ENCODE assay signal across 8 mouse cellular contexts in genomic region chr8:108712001-108712411, GRCm38 (mm10).
DNase-seq lines count a peak whose midpoint lies in the region; ATAC-seq and TF ChIP-seq lines count a peak whose summit lies in the region.

No protein-coding gene starts in this region.

- H3K27ac ChIP-seq in heart, embryonic 14.5 days (replicated peaks in 1 of 2; ENCODE audit: control insufficient read depth in 1 of 2, insufficient read depth in 1 of 2, low read depth in 2 of 2, low read length in 2 of 2): peak overlapping the region; percentile 84 to 93
- peak overlapping the region; percentile 97 for H3K27ac ChIP-seq in limb, embryonic 14.5 days (replicated peaks; ENCODE audit: low read depth, low read length)
- peak overlapping the region; percentile 88 for H3K27ac ChIP-seq in stomach, embryonic 16.5 days (ENCODE audit: low read length)

- H3K4me2 ChIP-seq in heart, embryonic 14.5 days (ENCODE audit: low read length): peak overlapping the region; percentile 72
- peak overlapping the region; percentile 92 for H3K4me2 ChIP-seq in limb, embryonic 14.5 days (replicated peaks; ENCODE audit: low read depth, low read length, severe bottlenecking)
- peak overlapping the region; percentile 84 for H3K4me2 ChIP-seq in stomach, embryonic 16.5 days (ENCODE audit: low read depth, low read length)

- 18% methylated on average over 14 of the region's 14 CpGs for WGBS in heart, embryonic 14.5 days
- WGBS in limb, embryonic 14.5 days: 20% methylated on average over 14 of the region's 14 CpGs
- WGBS in stomach, embryonic 16.5 days: 13% methylated on average over 14 of the region's 14 CpGs

- peaks cover 45 to 84% of the 10 kb centered on the region in 2 experiments for H3K4me1 ChIP-seq in heart, embryonic 14.5 days (ENCODE audit: control insufficient read depth in 2 of 2, insufficient read depth in 2 of 2, low read length in 2 of 2)
- peaks cover 77% of the 10 kb centered on the region for H3K4me1 ChIP-seq in limb, embryonic 14.5 days (ENCODE audit: control insufficient read depth, insufficient read depth, low read length)
- peaks cover 76% of the 10 kb centered on the region for H3K4me1 ChIP-seq in stomach, embryonic 16.5 days (ENCODE audit: control insufficient read depth, insufficient read depth, low read length)

- H3K27me3 ChIP-seq in heart, embryonic 14.5 days (ENCODE audit: control insufficient read depth, insufficient read depth, low read length): no peaks in the 10 kb centered on the region
- no peaks in the 10 kb centered on the region for H3K27me3 ChIP-seq in limb, embryonic 14.5 days (ENCODE audit: control insufficient read depth, insufficient read depth, low read length)
- H3K27me3 ChIP-seq in stomach, embryonic 16.5 days (ENCODE audit: control insufficient read depth, insufficient read depth, low read length): no peaks in the 10 kb centered on the region

- no peak for TF ChIP-seq POLR2A in limb, embryonic 14.5 days (IDR thresholded peaks at IDR 0.05; ENCODE audit: borderline replicate concordance, extremely low read depth, insufficient read depth, insufficient read length)

- peak; percentile 46 for DNase-seq in lung, postnatal 10 days
- no peak for DNase-seq in lung, adult 18-20 months
- DNase-seq in limb, embryonic 14.5 days (ENCODE audit: low spot score): no peak
- no peak for DNase-seq in adrenal gland, postnatal 25 days
- DNase-seq in ovary, adult 18-20 months (ENCODE audit: low spot score): no peak
- no peak for DNase-seq in layer of hippocampus, postnatal 36 days

- no peaks in the 10 kb centered on the region for H3K36me3 ChIP-seq in heart, embryonic 14.5 days (ENCODE audit: control insufficient read depth, insufficient read depth, low read length)
- H3K36me3 ChIP-seq in limb, embryonic 14.5 days (ENCODE audit: control insufficient read depth, insufficient read depth, low read length): no peaks in the 10 kb centered on the region
- H3K36me3 ChIP-seq in stomach, embryonic 16.5 days (ENCODE audit: control insufficient read depth, insufficient read depth, low read length): no peaks in the 10 kb centered on the region

- H3K9me3 ChIP-seq in heart, embryonic 14.5 days (ENCODE audit: control insufficient read depth, low read length): no peaks in the 10 kb centered on the region
- no peaks in the 10 kb centered on the region for H3K9me3 ChIP-seq in limb, embryonic 14.5 days (ENCODE audit: control insufficient read depth, low read length)
- H3K9me3 ChIP-seq in stomach, embryonic 16.5 days (replicated peaks; ENCODE audit: control insufficient read depth, low read length): no peaks in the 10 kb centered on the region

- peak overlapping the region; percentile 69 for H3K9ac ChIP-seq in heart, embryonic 14.5 days (ENCODE audit: low read length)
- peak overlapping the region; percentile 94 for H3K9ac ChIP-seq in limb, embryonic 14.5 days (ENCODE audit: low read depth, low read length, severe bottlenecking)
- peak overlapping the region; percentile 90 for H3K9ac ChIP-seq in stomach, embryonic 16.5 days (ENCODE audit: low read length)

- H3K4me3 ChIP-seq in heart, embryonic 14.5 days (ENCODE audit: control insufficient read depth in 1 of 2, insufficient read depth in 1 of 2, low read depth in 1 of 2, low read length in 2 of 2): peak overlapping the region; percentile 5 to 21; a peak in 3 of 4 replicates
- H3K4me3 ChIP-seq in limb, embryonic 14.5 days (replicated peaks; ENCODE audit: low read length): peak overlapping the region; percentile 80
- H3K4me3 ChIP-seq in stomach, embryonic 16.5 days (replicated peaks; ENCODE audit: low read length): peak overlapping the region; percentile 21

- no peak for ATAC-seq in heart, embryonic 14.5 days (ENCODE audit: insufficient number of reproducible peaks, insufficient read depth, low FRiP score, low read depth)
- ATAC-seq in limb, embryonic 14.5 days (ENCODE audit: low FRiP score, low read depth): no peak
- ATAC-seq in stomach, embryonic 16.5 days (ENCODE audit: insufficient read depth, low FRiP score): peak; percentile 5; the same call in 1 of the 2 replicates

Comparison
In these comparisons a context has a peak if more than half of its experiments do, and no peak if none do; other contexts are left out.
1. H3K4me3 ChIP-seq: peak in every context shown above with its lines; median percentile 80 in limb, embryonic 14.5 days; 21 in stomach, embryonic 16.5 days; 13 in heart, embryonic 14.5 days.